Mouse (Mus musculus): ENCODE data around the gene Arfgap2. TPM values are rescaled to one million over a fixed set of nuclear protein-coding genes. Genes with fewer than 3 reads are reported as not detected.

Gene Arfgap2
- total and polyA plus RNA-seq, 3 experiments, result 55.1 to 77.6 (median 57.0) TPM

GRCm38 (mm10) chr2:91254725-91255380 is 9.9 kb upstream of the Arfgap2 start:
- Histone ChIP-seq H3K4me3 (replicated peaks in 1 of 3; ENCODE audit: low read depth in 2 of 3, low read length in 2 of 3, poor library complexity in 1 of 3) (no peak overlapping the region), H3K27me3 (replicated peaks) (peaks cover 4% of the 10 kb centered on the region), H3K9ac (ENCODE audit: insufficient read depth, low read depth) (no peak overlapping the region), H3K36me3 (replicated peaks in 1 of 2; ENCODE audit: control insufficient read depth in 1 of 2, insufficient read depth in 1 of 2, low read length in 1 of 2) (no peaks in the 10 kb centered on the region), H3K9me3 (replicated peaks; ENCODE audit: low read length) (no peaks in the 10 kb centered on the region), H3K27ac (ENCODE audit: insufficient read depth, low read depth) (no peak overlapping the region), H3K79me2 (replicated peaks; ENCODE audit: control insufficient read depth, extremely low read depth, insufficient read depth, poor library complexity, severe bottlenecking) (no peaks in the 10 kb centered on the region), H3K4me1 (ENCODE audit: control insufficient read depth in 1 of 2, insufficient read depth in 2 of 2) (peaks cover 7 to 22% of the 10 kb centered on the region in 2 experiments), H3K4me2 (ENCODE audit: insufficient read depth, low read depth, poor library complexity, severe bottlenecking) (no peak overlapping the region)
- DNase-seq (ENCODE audit: extremely low read depth), result no peak
- in situ Hi-C loops (cut with MboI; ENCODE audit: low pct_ligation_motif_present, low pct_unique_long_range_greater_than_20kb, low sequenced_read_pairs), result no loop called here
- dilution Hi-C loops (cut with MboI; ENCODE audit: extremely low pct_ligation_motif_present, extremely low pct_unique_long_range_greater_than_20kb, low sequenced_read_pairs), result no loop called here
- TF ChIP-seq SIN3A (IDR thresholded peaks at IDR 0.05; ENCODE audit: low read length) (no peak), ELF1 (IDR thresholded peaks at IDR 0.05; ENCODE audit: low read depth, low read length) (no peak), CTCF (conservative IDR thresholded peaks at IDR 0.05 in 1 of 2, IDR thresholded peaks at IDR 0.05 in 1 of 2; ENCODE audit: low read depth in 2 of 2, low read length in 2 of 2) (no peak), HCFC1 (IDR thresholded peaks at IDR 0.05; ENCODE audit: low read depth, low read length) (no peak), POLR2A (IDR thresholded peaks at IDR 0.05; ENCODE audit: low read depth, low read length) (no peak), CHD1 (IDR thresholded peaks at IDR 0.05; ENCODE audit: low read depth, low read length) (no peak), EP300 (IDR thresholded peaks at IDR 0.05; ENCODE audit: low read length) (no peak), UBTF (IDR thresholded peaks at IDR 0.05; ENCODE audit: low read depth, low read length) (no peak), IRF4 (IDR thresholded peaks at IDR 0.05; ENCODE audit: low read depth, low read length) (no peak), MAX (IDR thresholded peaks at IDR 0.05; ENCODE audit: low read length) (no peak)

- Histone ChIP-seq H3K4me2 (ENCODE audit: insufficient read depth, low read depth, poor library complexity, severe bottlenecking) (peak within 1 kb of the TSS; percentile 74; the same call in 1 of the 2 replicates), H3K9ac (ENCODE audit: insufficient read depth, low read depth) (peak within 1 kb of the TSS; percentile 60), H3K79me2 (replicated peaks; ENCODE audit: control insufficient read depth, extremely low read depth, insufficient read depth, poor library complexity, severe bottlenecking) (no peaks in the 10 kb centered on the region), H3K27ac (ENCODE audit: insufficient read depth, low read depth) (no peak within 1 kb of the TSS), H3K4me3 (replicated peaks in 1 of 3; ENCODE audit: low read depth in 2 of 3, low read length in 2 of 3, poor library complexity in 1 of 3) (peak within 1 kb of the TSS; percentile 39 to 69 (median 60)), H3K27me3 (replicated peaks) (peaks cover 6% of the 10 kb centered on the region), H3K36me3 (replicated peaks in 1 of 2; ENCODE audit: control insufficient read depth in 1 of 2, insufficient read depth in 1 of 2, low read length in 1 of 2) (no peaks in the 10 kb centered on the region), H3K4me1 (ENCODE audit: control insufficient read depth in 1 of 2, insufficient read depth in 2 of 2) (peaks cover 4 to 16% of the 10 kb centered on the region in 2 experiments), H3K9me3 (replicated peaks; ENCODE audit: low read length) (no peaks in the 10 kb centered on the region)
- dilution Hi-C loops (cut with MboI; ENCODE audit: extremely low pct_ligation_motif_present, extremely low pct_unique_long_range_greater_than_20kb, low sequenced_read_pairs), result no loop called here
- in situ Hi-C loops (cut with MboI; ENCODE audit: low pct_ligation_motif_present, low pct_unique_long_range_greater_than_20kb, low sequenced_read_pairs), result no loop called here
- TF ChIP-seq TCF12 (IDR thresholded peaks at IDR 0.05; ENCODE audit: low read depth, low read length) (no peak), JUND (conservative IDR thresholded peaks at IDR 0.05; ENCODE audit: low read depth, low read length) (no peak), POLR2A (IDR thresholded peaks at IDR 0.05; ENCODE audit: low read depth, low read length) (no peak), NRF1 (IDR thresholded peaks at IDR 0.05; ENCODE audit: low read depth, low read length) (no peak), MAZ (IDR thresholded peaks at IDR 0.05; ENCODE audit: low read depth, low read length) (no peak), IRF4 (IDR thresholded peaks at IDR 0.05; ENCODE audit: low read depth, low read length) (no peak), CHD1 (IDR thresholded peaks at IDR 0.05; ENCODE audit: low read depth, low read length) (no peak), CTCF (conservative IDR thresholded peaks at IDR 0.05 in 1 of 2, IDR thresholded peaks at IDR 0.05 in 1 of 2; ENCODE audit: low read depth in 2 of 2, low read length in 2 of 2) (no peak)
- no peak for DNase-seq (ENCODE audit: extremely low read depth)
Measured at GRCm38 (mm10) chr2:91255661-91256150, 9.1 kb upstream of the Arfgap2 start, which contains the start of gene Pacsin3. Pacsin3 (plus strand) TSS chr2:91255954.

All from CH12.LX (cell line).